Mouse (Mus musculus) CH12.LX (cell line): ENCODE results near the gene Cacng7. TPM values are rescaled to one million over a fixed set of nuclear protein-coding genes. Genes with fewer than 3 reads are reported as not detected.
A peak's percentile ranks its signal among the peaks of the same experiment; 100 is the strongest.

Experiments
- DNase-seq: peaks from one replicate; pipeline ENCODE4 v3.0.0-alpha.2; 2013; ENCODE audit errors: extremely low read depth
- H3K27ac ChIP-seq: 2 replicates; pipeline ENCODE4 v1.5.1; 2012; ENCODE audit warnings: low read depth, mild to moderate bottlenecking, control low read depth, moderate library complexity; ENCODE audit not compliant: insufficient read depth
- H3K27me3 ChIP-seq: replicated peaks from 2 replicates; pipeline ENCODE3; 2012; ENCODE audit warnings: inconsistent platforms
- H3K36me3 ChIP-seq, 2 experiments: replicated peaks in 1 of 2; 2 replicates each; pipeline versions ENCODE3 to v1.6.1; 2012; ENCODE audit warnings: inconsistent platforms in 1 of 2, low read length in 1 of 2, mild to moderate bottlenecking in 1 of 2, mixed read lengths in 1 of 2, moderate library complexity in 1 of 2; ENCODE audit not compliant: control insufficient read depth in 1 of 2, insufficient read depth in 1 of 2
- H3K4me1 ChIP-seq, 2 experiments: 2 replicates each; pipeline ENCODE4 v1.6.1; 2012; ENCODE audit warnings: inconsistent platforms in 1 of 2, moderate library complexity in 1 of 2; ENCODE audit not compliant: insufficient read depth in 2 of 2, control insufficient read depth in 1 of 2
- H3K4me2 ChIP-seq: 2 replicates; pipeline ENCODE4 v1.6.1; 2012; ENCODE audit warnings: low read depth, mild to moderate bottlenecking, control low read depth; ENCODE audit not compliant: poor library complexity, insufficient read depth, severe bottlenecking
- H3K4me3 ChIP-seq, 3 experiments: fragments of 150-350 bp in 1 of 3; sonication (generic) in 1 of 3; replicated peaks in 1 of 3; 2 replicates each; pipeline versions ENCODE3 to v1.5.1; 2011 to 2012; ENCODE audit warnings: low read depth in 2 of 3, low read length in 2 of 3, mild to moderate bottlenecking in 2 of 3, moderate library complexity in 2 of 3, control low read depth in 1 of 3, improper control_type of control experiment in 1 of 3, inconsistent platforms in 1 of 3, mixed read lengths in 1 of 3; ENCODE audit not compliant: poor library complexity in 1 of 3
- H3K79me2 ChIP-seq: replicated peaks from 2 replicates; pipeline ENCODE4 v1.6.1; 2012; ENCODE audit warnings: mild to moderate bottlenecking, moderate library complexity; ENCODE audit not compliant: control insufficient read depth, poor library complexity, insufficient read depth, severe bottlenecking; ENCODE audit errors: extremely low read depth
- H3K9ac ChIP-seq: 2 replicates; pipeline ENCODE4 v1.6.1; 2012; ENCODE audit warnings: low read depth, mild to moderate bottlenecking, control low read depth, moderate library complexity; ENCODE audit not compliant: insufficient read depth
- H3K9me3 ChIP-seq: replicated peaks from 2 replicates; pipeline ENCODE3; 2012; ENCODE audit warnings: low read length, inconsistent platforms, mixed read lengths
- CHD1 ChIP-seq: IDR thresholded peaks from 2 replicates; pipeline ENCODE4 v1.6.1; 2012; ENCODE audit warnings: low read depth, low read length, improper control_type of control experiment, inconsistent platforms
- CTCF ChIP-seq, 2 experiments: IDR thresholded peaks in 1 of 2; conservative IDR thresholded peaks in 1 of 2; 2 replicates each; pipeline ENCODE4 v1.5.1; 2011 to 2012; ENCODE audit warnings: low read depth in 2 of 2, low read length in 2 of 2, improper control_type of control experiment in 1 of 2, inconsistent platforms in 1 of 2, mild to moderate bottlenecking in 1 of 2, moderate library complexity in 1 of 2
- ELF1 ChIP-seq: IDR thresholded peaks from 2 replicates; pipeline ENCODE4 v1.6.1; 2014; ENCODE audit warnings: low read depth, mild to moderate bottlenecking, inconsistent platforms, low read length, improper control_type of control experiment
- EP300 ChIP-seq: IDR thresholded peaks from 2 replicates; pipeline ENCODE4 v1.6.1; 2011; ENCODE audit warnings: low read length, improper control_type of control experiment
- ETS1 ChIP-seq: conservative IDR thresholded peaks from 2 replicates; pipeline ENCODE4 v1.6.1; 2012; ENCODE audit warnings: low read depth, mild to moderate bottlenecking, inconsistent platforms, low read length, improper control_type of control experiment, moderate library complexity
- GABPA ChIP-seq: IDR thresholded peaks from 2 replicates; pipeline ENCODE4 v1.6.1; 2012; ENCODE audit warnings: low read depth, low read length, improper control_type of control experiment, inconsistent platforms; ENCODE audit not compliant: insufficient replicate concordance
- HCFC1 ChIP-seq: IDR thresholded peaks from 2 replicates; pipeline ENCODE4 v1.6.1; 2012; ENCODE audit warnings: low read depth, mild to moderate bottlenecking, inconsistent platforms, low read length, improper control_type of control experiment
- IRF4 ChIP-seq: IDR thresholded peaks from 2 replicates; pipeline ENCODE4 v1.6.1; 2014; ENCODE audit warnings: low read depth, mild to moderate bottlenecking, inconsistent platforms, low read length, improper control_type of control experiment
- JUN ChIP-seq: IDR thresholded peaks from 2 replicates; pipeline ENCODE4 v1.6.1; 2011; ENCODE audit warnings: low read depth, mild to moderate bottlenecking, low read length, improper control_type of control experiment, moderate library complexity; ENCODE audit not compliant: insufficient read depth
- JUND ChIP-seq: conservative IDR thresholded peaks from 2 replicates; pipeline ENCODE4 v1.6.1; 2011; ENCODE audit warnings: low read depth, low read length, improper control_type of control experiment
- KAT2A ChIP-seq: IDR thresholded peaks from 2 replicates; pipeline ENCODE4 v1.6.1; 2012; ENCODE audit warnings: low read length, improper control_type of control experiment, inconsistent platforms; ENCODE audit not compliant: insufficient replicate concordance
- MAFK ChIP-seq: IDR thresholded peaks from 2 replicates; pipeline ENCODE4 v1.6.1; 2011; ENCODE audit warnings: low read length, improper control_type of control experiment; ENCODE audit not compliant: insufficient replicate concordance
- MAZ ChIP-seq: IDR thresholded peaks from 2 replicates; pipeline ENCODE4 v1.6.1; 2012; ENCODE audit warnings: low read depth, mild to moderate bottlenecking, inconsistent platforms, low read length, improper control_type of control experiment, moderate library complexity
- MXI1 ChIP-seq: IDR thresholded peaks from 2 replicates; pipeline ENCODE4 v1.6.1; 2011; ENCODE audit warnings: mild to moderate bottlenecking, low read depth, low read length, improper control_type of control experiment
- NELFE ChIP-seq: IDR thresholded peaks from 2 replicates; pipeline ENCODE4 v1.6.1; 2011; ENCODE audit warnings: low read depth, low read length, improper control_type of control experiment
- PAX5 ChIP-seq: IDR thresholded peaks from 2 replicates; pipeline ENCODE4 v1.6.1; 2012; ENCODE audit warnings: low read length, inconsistent platforms, mixed read lengths
- POLR2A ChIP-seq: IDR thresholded peaks from 2 replicates; pipeline ENCODE4 v1.6.1; 2011; ENCODE audit warnings: low read depth, mild to moderate bottlenecking, improper control_type of control experiment, low read length
- POLR2AphosphoS2 ChIP-seq: IDR thresholded peaks from 2 replicates; pipeline ENCODE4 v1.6.1; 2011; ENCODE audit warnings: low read depth, low read length, improper control_type of control experiment
- RCOR1 ChIP-seq: conservative IDR thresholded peaks from 2 replicates; pipeline ENCODE4 v1.6.1; 2012; ENCODE audit warnings: low read depth, mild to moderate bottlenecking, inconsistent platforms, low read length, improper control_type of control experiment
- TBP ChIP-seq: conservative IDR thresholded peaks from 2 replicates; pipeline ENCODE4 v1.6.1; 2011; ENCODE audit warnings: low read depth, low read length, improper control_type of control experiment
- TCF12 ChIP-seq: IDR thresholded peaks from 2 replicates; pipeline ENCODE4 v1.6.1; 2014; ENCODE audit warnings: low read depth, mild to moderate bottlenecking, inconsistent platforms, low read length, improper control_type of control experiment
- USF1 ChIP-seq: IDR thresholded peaks from 2 replicates; pipeline ENCODE4 v1.6.1; 2014; ENCODE audit warnings: low read depth, mild to moderate bottlenecking, inconsistent platforms, low read length, improper control_type of control experiment
- ZKSCAN1 ChIP-seq: IDR thresholded peaks from 2 replicates; pipeline ENCODE4 v1.6.1; 2012; ENCODE audit warnings: low read depth, inconsistent platforms, low read length, improper control_type of control experiment, borderline replicate concordance
- ZMIZ1 ChIP-seq: IDR thresholded peaks from 2 replicates; pipeline ENCODE4 v1.6.1; 2012; ENCODE audit warnings: low read depth, mild to moderate bottlenecking, inconsistent platforms, low read length, improper control_type of control experiment
- ZNF384 ChIP-seq: IDR thresholded peaks from 2 replicates; pipeline ENCODE4 v1.6.1; 2012; ENCODE audit warnings: low read depth, low read length, improper control_type of control experiment, inconsistent platforms
- dilution Hi-C: fragments of 300-500 bp; cut with MboI; formaldehyde crosslinking; loops from 2 replicates; pipeline ENCODE4 v1.14.3; 2020; ENCODE audit warnings: low sequenced_read_pairs; ENCODE audit not compliant: extremely low pct_unique_long_range_greater_than_20kb, extremely low pct_ligation_motif_present
- in situ Hi-C: fragments of 300-500 bp; cut with MboI; formaldehyde crosslinking; loops from 3 replicates; pipeline ENCODE4 v1.14.3; 2019; ENCODE audit warnings: low sequenced_read_pairs, low pct_ligation_motif_present, low pct_unique_long_range_greater_than_20kb, mixed read lengths
- polyA plus RNA-seq: library from polyadenylated mRNA; unstranded; fragments of >175 nt; gene quantifications from 2 replicates; pipeline ENCODE4 v1.2.1, GENCODE M21; 2012; ENCODE audit warnings: low read depth; ENCODE audit not compliant: insufficient read length
- total RNA-seq, 2 experiments: library from RNA; depleted of rRNA; stranded (reverse); fragments of 300-350 nt in 1 of 2; fragments of >200 nt in 1 of 2; gene quantifications; 2 replicates each; pipeline ENCODE4 v1.2.3; 2012 to 2014

The Cacng7 gene
- total and polyA plus RNA-seq, 3 experiments, result 0.21 to 2.8 (median 0.28) TPM

- Histone ChIP-seq H3K4me1 (peaks cover 3 to 18% of the 10 kb centered on the region in 2 experiments), H3K9ac (no peak overlapping the region), H3K9me3 (no peaks in the 10 kb centered on the region), H3K36me3 (no peaks in the 10 kb centered on the region), H3K27ac (no peak overlapping the region), H3K4me3 (no peak overlapping the region), H3K4me2 (no peak overlapping the region), H3K79me2 (no peaks in the 10 kb centered on the region), H3K27me3 (no peaks in the 10 kb centered on the region)
- no peak for TF ChIP-seq POLR2AphosphoS2
- TF ChIP-seq POLR2A, result no peak
- no peak for TF ChIP-seq HCFC1
- in situ Hi-C loops (no loop called here), dilution Hi-C loops (no loop called here)
- no peak for DNase-seq
These were observed 53.4 kb downstream of the Cacng7 start for GRCm38 (mm10) chr7:3386036-3386730.

DNA sequence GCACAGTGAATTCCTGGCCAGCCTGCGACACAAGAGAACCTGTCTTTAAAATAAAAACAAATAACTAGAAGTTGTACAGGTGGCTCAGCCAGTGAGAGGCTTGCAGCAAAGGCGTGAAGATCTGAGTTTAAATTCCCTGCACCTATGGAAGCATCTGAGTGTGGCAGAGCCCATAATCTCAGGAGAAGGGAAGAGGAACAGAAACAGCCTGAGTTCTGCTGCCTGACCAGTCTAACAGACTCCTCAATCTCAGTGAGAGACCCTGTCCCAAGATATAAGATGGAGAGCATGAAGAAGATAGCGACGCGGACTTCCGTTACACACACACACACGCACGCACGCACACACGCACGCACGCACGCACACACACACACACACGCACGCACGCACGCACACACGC, 55.0 kb downstream of the Cacng7 start:
- Histone ChIP-seq H3K4me1 (peaks cover 5 to 30% of the 10 kb centered on the region in 2 experiments), H3K27ac (no peak overlapping the region), H3K9me3 (no peaks in the 10 kb centered on the region), H3K36me3 (no peaks in the 10 kb centered on the region), H3K27me3 (no peaks in the 10 kb centered on the region), H3K9ac (no peak overlapping the region), H3K4me2 (no peak overlapping the region), H3K4me3 (no peak overlapping the region), H3K79me2 (no peaks in the 10 kb centered on the region)
- dilution Hi-C loops, result no loop called here
- no peak for TF ChIP-seq EP300
- TF ChIP-seq CHD1, result no peak
- in situ Hi-C loops, result no loop called here
- no peak for DNase-seq

- no peak overlapping the region for H3K9ac ChIP-seq
- dilution Hi-C loops (no loop called here), in situ Hi-C loops (no loop called here)
- no peaks in the 10 kb centered on the region for H3K36me3 ChIP-seq
- peak overlapping the region; percentile 78 for H3K4me2 ChIP-seq
- H3K27me3 ChIP-seq, result peaks cover 2% of the 10 kb centered on the region
- DNase-seq, result peak; percentile 28
- no peaks in the 10 kb centered on the region for H3K79me2 ChIP-seq
- H3K4me3 ChIP-seq, result no peak overlapping the region
- peaks cover 5 to 30% of the 10 kb centered on the region in 2 experiments for H3K4me1 ChIP-seq
- H3K27ac ChIP-seq, result no peak overlapping the region
- no peaks in the 10 kb centered on the region for H3K9me3 ChIP-seq
- TF ChIP-seq HCFC1 (no peak), PAX5 (no peak), ETS1 (no peak), TCF12 (no peak), GABPA (no peak), ELF1 (peak; percentile 31; the same call in 1 of the 2 replicates), RCOR1 (0 out of 2 replicates have a peak, but pooled peaks have one; percentile 24), USF1 (no peak), JUN (no peak), TBP (no peak), CHD1 (no peak), CTCF (conservative IDR thresholded peaks at IDR 0.05 in 1 of 2, IDR thresholded peaks at IDR 0.05 in 1 of 2; ENCODE audit: low read depth in 2 of 2, low read length in 2 of 2) (no peak), EP300 (peak; percentile 38), POLR2AphosphoS2 (no peak), KAT2A (no peak), NELFE (no peak), ZNF384 (peak; percentile 61), ZKSCAN1 (no peak), JUND (no peak), IRF4 (peak; percentile 41; the same call in 1 of the 2 replicates), MAZ (no peak), MXI1 (no peak), MAFK (no peak), ZMIZ1 (no peak)
These were observed 56.1 kb downstream of the Cacng7 start for GRCm38 (mm10) chr7:3388885-3389284.
